Mouse (Mus musculus): ENCODE data around the gene C87436. TPM values are rescaled to one million over a fixed set of nuclear protein-coding genes. Genes with fewer than 3 reads are reported as not detected.

The C87436 gene
- total RNA-seq, 2 experiments from 2014 or later: 8.7 to 9.8 TPM

DNA sequence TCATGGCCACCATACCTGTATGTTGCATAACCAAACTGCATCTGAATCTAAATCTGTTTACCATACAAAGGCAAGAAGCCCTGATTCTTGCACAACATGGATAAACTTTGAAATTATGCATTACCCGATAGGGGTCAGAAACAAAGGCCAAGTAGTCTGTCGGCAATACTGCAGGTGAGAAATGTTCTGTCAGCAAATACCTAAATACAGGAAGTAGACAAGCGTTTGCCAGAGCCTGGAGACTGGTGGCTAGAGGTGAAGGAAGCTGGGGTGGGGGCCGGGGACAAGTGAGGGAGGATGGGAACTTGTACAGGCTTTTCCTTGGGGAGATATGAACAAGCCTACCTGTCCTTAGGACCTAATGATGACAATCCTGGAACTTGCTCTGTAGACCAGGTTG is 72.8 kb downstream of the C87436 start:
- DNase-seq: no peak

DNA sequence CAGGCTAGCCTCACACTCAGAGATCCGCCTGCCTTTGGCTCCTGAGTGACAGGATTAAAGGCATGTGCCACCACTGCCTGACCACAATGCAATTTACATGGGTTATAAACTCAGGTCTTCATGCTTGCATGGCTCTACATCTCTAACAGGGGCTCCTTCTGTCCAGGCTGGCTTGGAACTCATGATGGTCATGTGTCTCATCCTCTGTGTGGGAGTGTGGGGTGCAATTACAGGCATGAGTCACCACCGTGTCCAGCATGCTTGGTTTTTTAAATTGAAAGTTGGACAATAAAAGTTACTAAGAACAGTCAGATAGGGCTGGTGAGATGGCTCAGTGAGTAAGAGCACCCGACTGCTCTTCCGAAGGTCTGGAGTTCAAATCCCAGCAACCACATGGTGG is 75.1 kb downstream of the C87436 start:
- DNase-seq: no peak

DNA sequence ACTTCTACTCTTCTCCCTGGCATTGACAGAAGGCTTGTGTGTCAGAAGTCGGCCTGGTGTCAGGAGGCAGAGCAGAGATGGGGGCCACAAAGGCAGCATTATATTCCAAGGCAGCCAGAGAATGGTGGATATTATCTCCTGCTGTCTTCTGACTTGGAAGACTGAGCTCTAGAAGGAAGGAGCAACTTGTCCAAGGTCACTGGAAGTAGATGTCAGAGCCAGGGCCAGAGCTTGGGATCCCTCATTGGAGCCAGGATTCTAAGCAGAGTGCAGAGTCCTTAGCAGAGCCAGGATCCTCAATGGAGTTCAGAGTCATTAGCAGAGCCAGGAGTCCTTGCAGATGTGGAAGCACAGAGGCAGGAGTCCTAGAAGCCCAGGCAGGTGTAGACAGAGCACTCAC is 77.8 kb downstream of the C87436 start:
- DNase-seq: no peak

DNA sequence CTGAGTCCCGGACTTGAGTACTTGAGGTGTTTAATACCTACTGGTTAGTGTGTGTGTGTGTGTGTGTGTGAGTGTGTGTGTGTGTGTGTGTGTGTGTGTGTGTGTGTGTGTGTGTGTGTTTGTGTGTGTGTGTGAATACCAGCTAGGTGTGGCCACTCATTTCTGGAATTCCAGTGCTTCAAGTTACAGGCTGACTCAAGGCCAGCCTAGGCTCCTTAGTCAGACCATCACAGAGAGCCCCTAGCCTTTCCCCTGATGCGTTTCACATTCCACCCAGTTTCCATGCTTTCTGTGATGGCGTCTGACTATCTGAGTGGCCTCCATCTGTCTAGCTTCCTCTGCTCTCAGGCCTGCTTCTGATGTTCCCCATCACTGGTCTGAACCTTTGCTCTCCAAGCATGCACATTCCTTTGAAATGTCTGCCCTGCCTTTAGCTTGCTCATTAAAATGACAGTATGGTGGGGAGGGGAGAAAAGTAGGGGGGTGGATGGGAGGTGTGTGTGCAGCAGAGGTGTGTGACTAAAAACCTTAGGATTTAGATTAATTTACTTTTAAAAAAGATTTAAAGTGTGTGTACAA is 81.7 kb downstream of the C87436 start:
- no peak for DNase-seq

DNA sequence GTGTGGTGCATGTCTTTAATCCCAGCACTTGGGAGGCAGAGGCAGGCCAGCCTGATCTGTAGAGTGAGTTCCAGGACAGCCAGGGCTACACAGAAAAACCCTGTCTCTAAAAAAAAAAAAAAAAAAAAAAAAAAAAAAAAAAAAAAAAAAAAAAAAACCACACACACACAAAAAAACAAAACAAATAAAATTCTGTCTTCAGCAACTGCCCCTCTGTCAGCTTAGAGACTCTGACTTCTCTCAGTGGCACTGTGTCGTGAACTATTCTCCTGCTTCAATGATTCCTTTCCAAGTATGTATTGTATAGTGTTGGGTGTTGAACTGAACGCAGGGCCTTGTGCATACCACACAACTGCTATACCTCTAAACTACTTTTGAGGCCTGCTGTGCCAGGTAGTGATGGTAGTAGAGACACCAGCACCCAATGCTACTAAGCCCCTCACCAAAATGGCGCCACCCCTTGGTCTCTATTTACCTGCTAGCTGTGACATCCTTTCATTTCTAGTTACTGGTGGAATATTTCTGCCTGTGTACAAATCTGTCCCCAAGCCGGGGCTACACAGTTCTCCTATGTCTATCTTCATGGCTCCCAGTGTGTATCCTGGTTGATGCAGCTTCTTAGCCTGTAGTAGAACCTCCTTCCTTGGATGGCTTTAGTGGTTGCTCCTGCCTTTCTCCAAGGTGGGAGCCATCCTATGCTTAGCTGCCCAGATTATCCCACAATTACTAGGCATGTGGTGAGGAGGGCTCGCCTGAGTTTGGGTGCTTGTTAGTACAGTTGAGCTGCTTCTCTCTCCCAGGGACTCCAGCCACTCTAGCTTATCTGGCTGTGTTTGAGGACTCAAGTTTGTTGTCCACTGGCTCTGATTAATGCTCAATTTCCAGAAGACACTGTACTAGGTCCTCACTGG is 84.1 kb downstream of the C87436 start:
- no peak for DNase-seq

Other genes starting within 250 kb of the C87436 start
- gene Tgfa, start 243.2 kb upstream of the C87436 start, total RNA-seq (2021): under 1 TPM; 0.35 to 0.75 TPM
- 10 to 100 TPM; 23.8 to 30.4 TPM for gene Fam136a, start 72.7 kb upstream of the C87436 start, total RNA-seq (2021)
- 10 to 100 TPM; 60.0 to 71.1 TPM for gene Snrpg, start 67.1 kb upstream of the C87436 start, total RNA-seq (2021)
- 10 to 100 TPM; 67.0 to 71.2 TPM for gene Pcyox1, start 41.2 kb upstream of the C87436 start, total RNA-seq (2021)
- gene Tia1, start 34.2 kb upstream of the C87436 start, total RNA-seq (2021): 10 to 100 TPM; 34.0 to 50.1 TPM
- not detected for gene Gm44790, start 11.7 kb upstream of the C87436 start, total RNA-seq (2021)
- gene Pcbp1, start 87.9 kb downstream of the C87436 start, total RNA-seq (2021): 100 to 1,000 TPM; 167 to 185 TPM
- under 1 TPM in 1 of 2 experiments, not detected in 1; 0.27 TPM for gene Asprv1, start 189.8 kb downstream of the C87436 start, total RNA-seq (2021)
- gene Mxd1, start 230.8 kb downstream of the C87436 start, total RNA-seq (2021): 1 to 10 TPM; 4.4 to 6.2 TPM
- 10 to 100 TPM; 82.4 to 88.3 TPM for gene Snrnp27, start 246.1 kb downstream of the C87436 start, total RNA-seq (2021)